Mouse (Mus musculus) brain, embryonic 14.5 days (tissue): ENCODE measurements at regions not wholly inside any gene's neighbourhood (a gene's known extent, or its start where the extent isn't known, plus 50 kb on each side); places are given as distances from the start of the nearest gene placed in this dataset.

Experiments used
- CTCF ChIP-seq: fragments of 200-500 bp; IDR thresholded peaks from 2 replicates; pipeline ENCODE4 v1.5.1; 2012; ENCODE audit warnings: inconsistent platforms, mild to moderate bottlenecking, moderate library complexity, borderline replicate concordance; ENCODE audit not compliant: insufficient read depth, insufficient read length; ENCODE audit errors: extremely low read depth
- POLR2A ChIP-seq: fragments of 200-500 bp; IDR thresholded peaks from 2 replicates; pipeline ENCODE4 v1.6.1; 2012; ENCODE audit warnings: mild to moderate bottlenecking, inconsistent platforms, borderline replicate concordance; ENCODE audit not compliant: poor library complexity, insufficient read depth, insufficient read length, severe bottlenecking; ENCODE audit errors: extremely low read depth

DNA sequence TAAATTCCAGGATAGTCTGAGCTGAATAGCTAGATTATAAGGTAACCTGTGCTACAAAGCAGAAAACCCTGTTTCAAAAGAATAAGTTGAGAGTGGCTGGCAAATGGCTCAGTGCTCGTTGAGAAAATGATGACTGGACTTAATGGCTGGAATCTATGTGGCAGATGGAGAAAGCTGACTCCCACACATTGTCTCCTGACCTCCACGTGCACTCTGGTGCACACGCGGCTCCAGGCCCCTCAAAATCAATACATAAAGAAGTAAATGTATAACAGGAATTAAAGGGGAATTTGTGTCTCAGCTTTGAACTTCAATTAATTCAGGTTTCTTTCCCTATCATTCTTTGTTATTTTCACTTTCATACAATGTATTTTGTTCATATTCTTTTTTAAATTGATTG is 162.2 kb upstream of the Rxylt1 start:
- TF ChIP-seq POLR2A (no peak), CTCF (no peak)
